Mouse (Mus musculus): Measurements from ENCODE around the gene Rala.

- TF ChIP-seq HCFC1 (IDR thresholded peaks at IDR 0.05; ENCODE audit: borderline replicate concordance, insufficient read depth, low read length) = peak; percentile 38; the same call in 1 of the 2 replicates
- no peak for TF ChIP-seq MAFK (IDR thresholded peaks at IDR 0.05; ENCODE audit: insufficient read depth, low read depth, low read length)
- no peak for TF ChIP-seq CHD2 (IDR thresholded peaks at IDR 0.05; ENCODE audit: low read depth, low read length)
- no peak for TF ChIP-seq ZNF384 (IDR thresholded peaks at IDR 0.05; ENCODE audit: low read depth, low read length)
Observed at GRCm38 (mm10) chr13:17855492-17856138, 88.4 kb downstream of the Rala start.

Measured in ES-E14 (cell line).